ENCODE assay signal across 9 mouse cellular contexts in the genomic region with DNA sequence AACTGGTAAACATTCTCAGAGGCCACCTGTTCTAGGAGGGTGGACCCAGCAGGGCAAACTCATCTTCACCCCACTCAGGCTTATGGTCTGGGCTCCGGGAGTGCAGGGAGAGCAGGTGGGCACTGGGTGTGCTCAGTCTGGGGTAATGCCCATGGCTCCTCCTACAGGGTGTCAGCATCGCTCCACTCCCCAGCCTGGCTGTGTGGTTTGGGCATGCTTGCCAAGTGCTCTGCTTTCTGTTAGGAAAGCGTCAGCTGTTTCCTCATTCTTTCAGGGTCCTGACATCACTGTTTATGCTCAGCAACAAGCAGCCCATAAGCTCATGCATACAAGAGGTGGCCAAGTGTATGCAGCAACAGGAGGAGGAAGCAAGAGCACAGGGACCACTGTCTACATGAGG. TPM values are rescaled to one million over a fixed set of nuclear protein-coding genes. Genes with fewer than 3 reads are reported as not detected.
DNase-seq lines count a peak whose midpoint lies in the region; ATAC-seq and TF ChIP-seq lines count a peak whose summit lies in the region.
"Had no signal": no experiment of that assay in that cellular context is flagged by ENCODE, and none has a peak within 500 bp of the region (broad histone marks: within the 10 kb centered on the region; RNA-seq: fewer than 3 reads in every experiment).

No protein-coding gene starts in this region.

- no peaks in the 10 kb centered on the region for H3K9me3 ChIP-seq in heart, embryonic 13.5 days
- no peaks in the 10 kb centered on the region for H3K9me3 ChIP-seq in limb, embryonic 15.5 days
- H3K9me3 ChIP-seq in stomach, embryonic 16.5 days (replicated peaks; ENCODE audit: control insufficient read depth, low read length): no peaks in the 10 kb centered on the region

- DNase-seq in layer of hippocampus, adult 2 months (ENCODE audit: low spot score in 2 of 2): peak in 1 of 2 experiments; percentile 20
- no peak for DNase-seq in layer of hippocampus, postnatal 25 days (ENCODE audit: extremely low spot score in 1 of 2, low spot score in 1 of 2)
- peak; percentile 39 for DNase-seq in brain, adult 2 months (ENCODE audit: low read depth, low spot score)
- DNase-seq in right cerebral cortex, adult 2 months (ENCODE audit: low spot score in 2 of 2): no peak

- H3K4me3 ChIP-seq in layer of hippocampus, adult 2 months: no peak overlapping the region
- H3K4me3 ChIP-seq in heart, embryonic 13.5 days: no peak overlapping the region
- no peak overlapping the region for H3K4me3 ChIP-seq in limb, embryonic 15.5 days
- H3K4me3 ChIP-seq in stomach, embryonic 16.5 days (replicated peaks; ENCODE audit: low read length): no peak overlapping the region

- H3K4me1 ChIP-seq in heart, embryonic 13.5 days: peaks cover 58% of the 10 kb centered on the region
- peaks cover 37% of the 10 kb centered on the region for H3K4me1 ChIP-seq in limb, embryonic 15.5 days
- peaks cover 12% of the 10 kb centered on the region for H3K4me1 ChIP-seq in stomach, embryonic 16.5 days (ENCODE audit: control insufficient read depth, insufficient read depth, low read length)

- 26% methylated on average over 3 of the region's 3 CpGs for WGBS in heart, embryonic 13.5 days
- 29% methylated on average over 3 of the region's 3 CpGs for WGBS in limb, embryonic 15.5 days
- WGBS in stomach, embryonic 16.5 days: 22% methylated on average over 3 of the region's 3 CpGs

- no peaks in the 10 kb centered on the region for H3K27me3 ChIP-seq in heart, embryonic 13.5 days (replicated peaks)
- no peaks in the 10 kb centered on the region for H3K27me3 ChIP-seq in limb, embryonic 15.5 days
- H3K27me3 ChIP-seq in stomach, embryonic 16.5 days (ENCODE audit: control insufficient read depth, insufficient read depth, low read length): no peaks in the 10 kb centered on the region

- peak; percentile 55; the same call in 1 of the 2 replicates for ATAC-seq in heart, embryonic 13.5 days (ENCODE audit: extremely low read depth, insufficient number of reproducible peaks, low FRiP score, low TSS enrichment)
- ATAC-seq in limb, embryonic 15.5 days (ENCODE audit: insufficient number of reproducible peaks, low FRiP score, low TSS enrichment, low read depth): peak; percentile 88
- ATAC-seq in stomach, embryonic 16.5 days (ENCODE audit: insufficient read depth, low FRiP score): peak; percentile 89
- ATAC-seq in erythroid progenitor cell, adult 5-6 weeks (replicated peaks; ENCODE audit: low FRiP score, poor library complexity, severe bottlenecking): no peak

- H3K27ac ChIP-seq in layer of hippocampus, adult 2 months: no peak overlapping the region
- H3K27ac ChIP-seq in heart, embryonic 13.5 days (replicated peaks): peak overlapping the region; percentile 74
- peak overlapping the region; percentile 27; the same call in 1 of the 2 replicates for H3K27ac ChIP-seq in limb, embryonic 15.5 days
- H3K27ac ChIP-seq in stomach, embryonic 16.5 days (ENCODE audit: low read length): peak overlapping the region; percentile 17; the same call in 1 of the 2 replicates
- H3K27ac ChIP-seq: macrophage had no signal

- H3K36me3 ChIP-seq in heart, embryonic 13.5 days: no peaks in the 10 kb centered on the region
- no peaks in the 10 kb centered on the region for H3K36me3 ChIP-seq in limb, embryonic 15.5 days
- H3K36me3 ChIP-seq in stomach, embryonic 16.5 days (ENCODE audit: control insufficient read depth, insufficient read depth, low read length): no peaks in the 10 kb centered on the region

- TF ChIP-seq CTCF in layer of hippocampus, adult 2 months (conservative IDR thresholded peaks at IDR 0.05): 0 out of 2 replicates have a peak, but pooled peaks have one; percentile 4

- H3K9ac ChIP-seq in heart, embryonic 13.5 days: no peak overlapping the region
- H3K9ac ChIP-seq in limb, embryonic 15.5 days: no peak overlapping the region
- 0 out of 2 replicates have a peak overlapping the region, but pooled peaks have one; percentile 25 for H3K9ac ChIP-seq in stomach, embryonic 16.5 days (ENCODE audit: low read length)

- H3K4me2 ChIP-seq in heart, embryonic 13.5 days: peak overlapping the region; percentile 11; the same call in 1 of the 2 replicates
- H3K4me2 ChIP-seq in limb, embryonic 15.5 days: no peak overlapping the region
- 0 out of 2 replicates have a peak overlapping the region, but pooled peaks have one; percentile 2 for H3K4me2 ChIP-seq in stomach, embryonic 16.5 days (ENCODE audit: low read depth, low read length)

RNA-seq across cellular contexts. Expression of a gene that starts 57.7 kb away (rescaled TPM):
- total RNA-seq in layer of hippocampus, adult 2 months (2021): 10 to 100 TPM; 48.2 to 49.5 TPM
- total RNA-seq in layer of hippocampus, postnatal 25 days (2021): 10 to 100 TPM; 40.6 to 42.3 TPM
- polyA plus RNA-seq in heart, embryonic 13.5 days (2015; fragmentation: Nextera tagmentation; extraction: Ambion mirVana): 0.20 and 0.47 TPM in 2 replicates
- polyA plus RNA-seq in limb, embryonic 15.5 days (2015; fragmentation: Nextera tagmentation; extraction: Ambion mirVana): 0.99 and 1.5 TPM in 2 replicates
- polyA plus RNA-seq in stomach, embryonic 16.5 days (2015; fragmentation: Nextera tagmentation; extraction: Ambion mirVana): 0.29 and 0.80 TPM in 2 replicates
- 0.84 and 6.5 TPM in 2 replicates for total RNA-seq in erythroid progenitor cell, adult 5-6 weeks (2015; ENCODE audit: low replicate concordance)
- 1.8 and 4.9 TPM in 2 replicates for total RNA-seq in erythroid progenitor cell, adult 5-6 weeks (2017; ENCODE audit: low replicate concordance)

Comparison
In these comparisons a context has a peak if more than half of its experiments do, and no peak if none do; other contexts are left out.
1. RNA of a gene that starts 57.7 kb away (total RNA-seq): 48.2 to 49.5 TPM in layer of hippocampus, adult 2 months and 40.6 to 42.3 TPM in layer of hippocampus, postnatal 25 days; 0.84 to 6.5 TPM in erythroid progenitor cell, adult 5-6 weeks; every median in the first group is over 4 times any median in the second.